In genomic region chr17:78983166-78983565, GRCm38 (mm10) we compare ENCODE assay signal across 20 mouse cellular contexts. TPM values are rescaled to one million over a fixed set of nuclear protein-coding genes. Genes with fewer than 3 reads are reported as not detected.
A peak's percentile ranks its signal among the peaks of the same experiment; 100 is the strongest.
DNase-seq lines count a peak whose midpoint lies in the region; ATAC-seq and TF ChIP-seq lines count a peak whose summit lies in the region.
"Had no signal": no experiment of that assay in that cellular context is flagged by ENCODE, and none has a peak within 500 bp of the region (broad histone marks: within the 10 kb centered on the region; RNA-seq: fewer than 3 reads in every experiment).

No protein-coding gene starts in this region.

- intact Hi-C loops in heart, adult 2 months (cut with DNase I): no loop called here

- WGBS in heart, adult 2 months: 91% methylated on average over 8 of the region's 8 CpGs
- WGBS in midbrain, postnatal 0 days: 91% methylated on average over 8 of the region's 8 CpGs
- WGBS in midbrain, embryonic 11.5 days: 96% methylated on average over 8 of the region's 8 CpGs
- 91% methylated on average over 8 of the region's 8 CpGs for WGBS in stomach, postnatal 0 days

- no peak overlapping the region for H3K9ac ChIP-seq in heart, adult 2 months (ENCODE audit: low read depth, low read length)
- H3K9ac ChIP-seq in midbrain, postnatal 0 days (replicated peaks; ENCODE audit: low read length, poor library complexity, severe bottlenecking): no peak overlapping the region
- no peak overlapping the region for H3K9ac ChIP-seq in midbrain, embryonic 11.5 days (ENCODE audit: low read length)
- H3K9ac ChIP-seq in stomach, postnatal 0 days (ENCODE audit: low read length): no peak overlapping the region
- H3K9ac ChIP-seq: heart, embryonic 12.5 days had no signal

- peak; percentile 29 for TF ChIP-seq CTCF in heart, adult 2 months (IDR thresholded peaks at IDR 0.05)
- TF ChIP-seq CTCF in layer of hippocampus, adult 2 months (conservative IDR thresholded peaks at IDR 0.05): peak; percentile 66
- TF ChIP-seq CTCF in midbrain, postnatal 0 days (IDR thresholded peaks at IDR 0.05): peak; percentile 24; the same call in 1 of the 2 replicates
- peak; percentile 39 for TF ChIP-seq CTCF in stomach, postnatal 0 days (IDR thresholded peaks at IDR 0.05; ENCODE audit: low read depth)

- no peaks in the 10 kb centered on the region; the same call in 1 of the 2 replicates for H3K79me2 ChIP-seq in heart, adult 2 months (replicated peaks; ENCODE audit: control insufficient read depth, insufficient read depth, low read length)

- H3K4me1 ChIP-seq in heart, adult 2 months (ENCODE audit: control insufficient read depth, insufficient read depth, low read length): no peaks in the 10 kb centered on the region; the same call in 1 of the 2 replicates
- no peaks in the 10 kb centered on the region for H3K4me1 ChIP-seq in midbrain, postnatal 0 days (ENCODE audit: insufficient read depth, low read length)
- H3K4me1 ChIP-seq in midbrain, embryonic 11.5 days (ENCODE audit: control insufficient read depth, insufficient read depth, low read length): no peaks in the 10 kb centered on the region
- H3K4me1 ChIP-seq in stomach, postnatal 0 days (replicated peaks; ENCODE audit: control insufficient read depth, insufficient read depth): no peaks in the 10 kb centered on the region
- H3K4me1 ChIP-seq: forebrain, embryonic 10.5 days had no signal

- no peak for ATAC-seq in midbrain, postnatal 0 days (ENCODE audit: low FRiP score)
- ATAC-seq in midbrain, embryonic 11.5 days (ENCODE audit: low FRiP score): no peak
- no peak for ATAC-seq in stomach, postnatal 0 days (ENCODE audit: low FRiP score, low TSS enrichment)
- ATAC-seq in megakaryocyte-erythroid progenitor cell, adult 5-6 weeks (replicated peaks; ENCODE audit: low FRiP score, low TSS enrichment, poor library complexity, severe bottlenecking): no peak

- DNase-seq in heart, adult 2 months: no peak
- DNase-seq in heart, adult 8-10 months (ENCODE audit: low spot score): no peak
- DNase-seq in layer of hippocampus, adult 2 months (ENCODE audit: low spot score in 2 of 2): no peak
- no peak for DNase-seq in layer of hippocampus, postnatal 10 days (ENCODE audit: low spot score in 2 of 2)
- no peak for DNase-seq in midbrain, postnatal 0 days (ENCODE audit: low spot score)
- no peak for DNase-seq in midbrain, embryonic 11.5 days (ENCODE audit: low spot score, missing footprints)
- no peak for DNase-seq in stomach, postnatal 0 days (ENCODE audit: low spot score)
- DNase-seq: adrenal gland, postnatal 25 days; B cell, adult 2 months; cerebellum, adult 11 months; cerebellum, adult 9-11 months; heart, postnatal 14 days; left cerebral cortex, postnatal 4 days; liver; lung, adult 2 months; lung, postnatal 36 days had no signal

- no peaks in the 10 kb centered on the region for H3K27me3 ChIP-seq in heart, adult 2 months (ENCODE audit: control insufficient read depth, insufficient read depth, low read length)
- no peaks in the 10 kb centered on the region for H3K27me3 ChIP-seq in midbrain, postnatal 0 days (ENCODE audit: insufficient read depth, low read length)
- H3K27me3 ChIP-seq in midbrain, embryonic 11.5 days (ENCODE audit: control insufficient read depth, insufficient read depth, low read length): no peaks in the 10 kb centered on the region
- no peaks in the 10 kb centered on the region for H3K27me3 ChIP-seq in stomach, postnatal 0 days (ENCODE audit: control insufficient read depth, insufficient read depth, low read length)
- H3K27me3 ChIP-seq: heart, embryonic 12.5 days; megakaryocyte, embryonic 14.5 days had no signal

- H3K9me3 ChIP-seq in midbrain, postnatal 0 days (ENCODE audit: low read length): no peaks in the 10 kb centered on the region
- H3K9me3 ChIP-seq in midbrain, embryonic 11.5 days (ENCODE audit: control insufficient read depth, low read length): no peaks in the 10 kb centered on the region
- H3K9me3 ChIP-seq in stomach, postnatal 0 days (ENCODE audit: control insufficient read depth, low read length): no peaks in the 10 kb centered on the region
- H3K9me3 ChIP-seq: forebrain, embryonic 10.5 days; heart, embryonic 12.5 days; megakaryocyte, embryonic 14.5 days had no signal

- no peak overlapping the region for H3K4me3 ChIP-seq in heart, adult 2 months
- H3K4me3 ChIP-seq in layer of hippocampus, adult 2 months: no peak overlapping the region
- H3K4me3 ChIP-seq in midbrain, postnatal 0 days (ENCODE audit: low read depth, low read length): no peak overlapping the region
- no peak overlapping the region for H3K4me3 ChIP-seq in midbrain, embryonic 11.5 days (ENCODE audit: low read depth, low read length)
- H3K4me3 ChIP-seq in stomach, postnatal 0 days (ENCODE audit: low read depth, low read length): no peak overlapping the region
- H3K4me3 ChIP-seq: forebrain, embryonic 10.5 days; heart, embryonic 12.5 days; megakaryocyte, embryonic 14.5 days had no signal

- no peak overlapping the region for H3K27ac ChIP-seq in heart, adult 2 months
- H3K27ac ChIP-seq in layer of hippocampus, adult 2 months: no peak overlapping the region
- H3K27ac ChIP-seq in midbrain, postnatal 0 days (ENCODE audit: low read depth, low read length): no peak overlapping the region
- no peak overlapping the region for H3K27ac ChIP-seq in midbrain, embryonic 11.5 days (ENCODE audit: low read depth, low read length)
- H3K27ac ChIP-seq in stomach, postnatal 0 days (replicated peaks): no peak overlapping the region
- H3K27ac ChIP-seq: forebrain, embryonic 10.5 days had no signal

- TF ChIP-seq EP300 in heart, adult 2 months (IDR thresholded peaks at IDR 0.05; ENCODE audit: insufficient read depth, low read depth, low read length): no peak
- TF ChIP-seq EP300 in stomach, postnatal 0 days (optimal IDR thresholded peaks at IDR 0.05): no peak

- peaks cover 2% of the 10 kb centered on the region; the same call in 1 of the 2 replicates for H3K36me3 ChIP-seq in heart, adult 2 months (ENCODE audit: control insufficient read depth, insufficient read depth, low read length)
- no peaks in the 10 kb centered on the region for H3K36me3 ChIP-seq in midbrain, postnatal 0 days (ENCODE audit: insufficient read depth, low read length)
- H3K36me3 ChIP-seq in midbrain, embryonic 11.5 days (ENCODE audit: control insufficient read depth, insufficient read depth, low read length): peaks cover 2% of the 10 kb centered on the region; the same call in 1 of the 2 replicates
- peaks cover 10% of the 10 kb centered on the region; the same call in 1 of the 2 replicates for H3K36me3 ChIP-seq in stomach, postnatal 0 days (ENCODE audit: control insufficient read depth, insufficient read depth, low read length)

- TF ChIP-seq POLR2A in heart, adult 2 months (IDR thresholded peaks at IDR 0.05; ENCODE audit: insufficient read depth, low read depth, low read length): no peak

- no peak overlapping the region for H3K4me2 ChIP-seq in midbrain, postnatal 0 days (ENCODE audit: low read depth, low read length, poor library complexity, severe bottlenecking)
- H3K4me2 ChIP-seq in midbrain, embryonic 11.5 days: no peak overlapping the region
- H3K4me2 ChIP-seq in stomach, postnatal 0 days (replicated peaks; ENCODE audit: low read depth): no peak overlapping the region
- H3K4me2 ChIP-seq: heart, embryonic 12.5 days had no signal

RNA-seq across cellular contexts. Expression of gene Prkd3, which starts 37.5 kb away (rescaled TPM):
- 10 to 100 TPM; 16.3 to 16.6 TPM for total RNA-seq in heart, adult 2 months (2021)
- 6.9 and 12.2 TPM in 2 replicates for polyA plus RNA-seq in heart, adult 2 months (2012; rRNA removed)
- 10 to 100 TPM; 14.2 to 15.5 (median 14.9) TPM for total RNA-seq in heart, adult 8-10 months (2022)
- 10 to 100 TPM; 12.5 to 14.3 TPM for total RNA-seq in layer of hippocampus, adult 2 months (2021)
- total RNA-seq in layer of hippocampus, postnatal 10 days (2021): 10 to 100 TPM; 17.2 to 18.8 TPM
- 15.5 and 20.1 TPM in 2 replicates for total RNA-seq in midbrain, postnatal 0 days (2014; rRNA removed)
- polyA plus RNA-seq in midbrain, postnatal 0 days (2015; fragmentation: Nextera tagmentation; extraction: Ambion mirVana): 4.9 and 5.9 TPM in 2 replicates
- polyA plus RNA-seq in midbrain, embryonic 11.5 days (2014; fragmentation: Nextera tagmentation; extraction: Ambion mirVana): 48.0 and 48.5 TPM in 2 replicates
- 10.8 and 11.4 TPM in 2 replicates for polyA plus RNA-seq in stomach, postnatal 0 days (2015; fragmentation: Nextera tagmentation; extraction: Ambion mirVana)
- 24.8 and 28.5 TPM in 2 replicates for total RNA-seq in megakaryocyte-erythroid progenitor cell, adult 5-6 weeks (2014; fragmentation: Nextera tagmentation)
- total RNA-seq in megakaryocyte-erythroid progenitor cell, adult 5-6 weeks (2017): 27.6 and 37.5 TPM in 2 replicates

RNA-seq across cellular contexts. Expression of gene Ndufaf7, which starts 46.2 kb away (rescaled TPM):
- total RNA-seq in heart, adult 2 months (2021): 10 to 100 TPM; 48.2 to 48.4 TPM
- polyA plus RNA-seq in heart, adult 2 months (2012; rRNA removed): 12.6 and 29.1 TPM in 2 replicates
- total RNA-seq in heart, adult 8-10 months (2022): 10 to 100 TPM; 44.3 to 57.3 (median 50.7) TPM
- 10 to 100 TPM; 53.9 to 55.4 TPM for total RNA-seq in layer of hippocampus, adult 2 months (2021)
- total RNA-seq in layer of hippocampus, postnatal 10 days (2021): 10 to 100 TPM; 62.8 to 70.1 TPM
- total RNA-seq in midbrain, postnatal 0 days (2014; rRNA removed): 27.5 and 29.9 TPM in 2 replicates
- polyA plus RNA-seq in midbrain, postnatal 0 days (2015; fragmentation: Nextera tagmentation; extraction: Ambion mirVana): 56.4 and 61.6 TPM in 2 replicates
- 53.9 and 54.2 TPM in 2 replicates for polyA plus RNA-seq in midbrain, embryonic 11.5 days (2014; fragmentation: Nextera tagmentation; extraction: Ambion mirVana)
- 37.8 and 40.6 TPM in 2 replicates for polyA plus RNA-seq in stomach, postnatal 0 days (2015; fragmentation: Nextera tagmentation; extraction: Ambion mirVana)
- 61.8 and 78.8 TPM in 2 replicates for total RNA-seq in megakaryocyte-erythroid progenitor cell, adult 5-6 weeks (2014; fragmentation: Nextera tagmentation)
- total RNA-seq in megakaryocyte-erythroid progenitor cell, adult 5-6 weeks (2017): 56.8 and 62.7 TPM in 2 replicates

RNA-seq across cellular contexts. Expression of gene Cebpz, which starts 46.3 kb away (rescaled TPM):
- 10 to 100 TPM; 20.1 to 21.4 TPM for total RNA-seq in heart, adult 2 months (2021)
- 3.1 and 7.8 TPM in 2 replicates for polyA plus RNA-seq in heart, adult 2 months (2012; rRNA removed)
- total RNA-seq in heart, adult 8-10 months (2022): 10 to 100 TPM; 18.3 to 21.0 (median 19.3) TPM
- total RNA-seq in layer of hippocampus, adult 2 months (2021): 10 to 100 TPM; 36.2 to 36.9 TPM
- total RNA-seq in layer of hippocampus, postnatal 10 days (2021): 10 to 100 TPM; 33.6 to 33.8 TPM
- 18.4 and 20.9 TPM in 2 replicates for total RNA-seq in midbrain, postnatal 0 days (2014; rRNA removed)
- 43.3 and 46.2 TPM in 2 replicates for polyA plus RNA-seq in midbrain, postnatal 0 days (2015; fragmentation: Nextera tagmentation; extraction: Ambion mirVana)
- polyA plus RNA-seq in midbrain, embryonic 11.5 days (2014; fragmentation: Nextera tagmentation; extraction: Ambion mirVana): 63.9 and 64.8 TPM in 2 replicates
- 32.6 and 44.7 TPM in 2 replicates for polyA plus RNA-seq in stomach, postnatal 0 days (2015; fragmentation: Nextera tagmentation; extraction: Ambion mirVana)
- total RNA-seq in megakaryocyte-erythroid progenitor cell, adult 5-6 weeks (2014; fragmentation: Nextera tagmentation): 62.6 and 67.9 TPM in 2 replicates
- 258 and 277 TPM in 2 replicates for total RNA-seq in megakaryocyte-erythroid progenitor cell, adult 5-6 weeks (2017)
